Mouse (Mus musculus): ENCODE results near the gene Prokr2. TPM values are rescaled to one million over a fixed set of nuclear protein-coding genes. Genes with fewer than 3 reads are reported as not detected.

Gene Prokr2
- total and polyA plus RNA-seq, 2 experiments from 2014 or later: 0.30 to 0.76 TPM

DNA sequence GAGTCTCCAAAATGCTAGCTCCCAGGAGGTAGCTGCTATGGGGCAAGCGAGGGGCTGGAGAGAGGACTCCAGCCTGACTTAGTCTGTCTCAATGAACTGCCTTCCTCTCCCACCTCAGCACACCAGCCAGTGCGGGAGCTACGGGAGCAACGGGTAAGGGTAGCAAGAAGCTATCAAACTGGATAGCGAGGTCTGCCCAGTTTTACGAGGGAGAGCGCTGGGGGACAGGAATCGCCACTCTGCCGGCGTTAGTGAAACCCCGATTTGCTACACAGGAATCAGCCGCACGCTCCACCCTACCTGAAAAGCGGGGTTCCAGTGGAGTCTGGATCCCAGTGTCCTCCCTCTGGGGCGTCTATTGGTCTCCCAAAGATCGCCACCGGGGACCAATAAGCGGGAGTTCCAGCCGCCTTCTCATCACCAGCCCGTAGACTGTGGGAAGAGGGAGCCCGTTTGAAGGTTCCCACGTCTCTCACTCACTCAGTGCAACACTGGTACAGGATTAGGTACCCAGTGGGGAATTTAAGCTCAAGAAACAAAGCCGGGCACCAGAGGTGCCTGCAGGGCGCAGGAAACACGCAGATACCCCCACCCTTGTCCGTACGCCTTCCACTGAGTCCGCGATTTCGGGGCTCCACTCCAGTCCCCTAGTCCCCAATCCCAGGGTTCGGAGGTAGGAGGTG is 595 bp downstream of the Prokr2 start:
- DNase-seq (ENCODE audit: low spot score): peak; percentile 6
- no peaks in the 10 kb centered on the region for H3K9me3 ChIP-seq (replicated peaks; ENCODE audit: control insufficient read depth, low read length)
- peak overlapping the region; percentile 52 for H3K4me3 ChIP-seq (ENCODE audit: low read depth, low read length)
- H3K27ac ChIP-seq (ENCODE audit: low read depth): no peak overlapping the region
- H3K36me3 ChIP-seq (replicated peaks; ENCODE audit: control insufficient read depth, insufficient read depth, low read length): no peaks in the 10 kb centered on the region
- TF ChIP-seq EP300 (IDR thresholded peaks at IDR 0.05; ENCODE audit: low read depth) (no peak), CTCF (IDR thresholded peaks at IDR 0.05; ENCODE audit: low read depth) (no peak)
- 0 out of 2 replicates have a peak, but pooled peaks cover 8% of the 10 kb centered on the region for H3K4me1 ChIP-seq (ENCODE audit: control insufficient read depth, insufficient read depth)
- WGBS: under 1% methylated on average over 31 of the region's 31 CpGs
- H3K9ac ChIP-seq (replicated peaks; ENCODE audit: low read depth, low read length): peak overlapping the region; percentile 16; the same call in 1 of the 2 replicates
- ATAC-seq (ENCODE audit: insufficient read depth, low read depth): no peak
- H3K4me2 ChIP-seq (ENCODE audit: low read depth, low read length): peak overlapping the region; percentile 91
- peaks cover 15% of the 10 kb centered on the region for H3K27me3 ChIP-seq (ENCODE audit: control insufficient read depth, insufficient read depth, low read length)

DNA sequence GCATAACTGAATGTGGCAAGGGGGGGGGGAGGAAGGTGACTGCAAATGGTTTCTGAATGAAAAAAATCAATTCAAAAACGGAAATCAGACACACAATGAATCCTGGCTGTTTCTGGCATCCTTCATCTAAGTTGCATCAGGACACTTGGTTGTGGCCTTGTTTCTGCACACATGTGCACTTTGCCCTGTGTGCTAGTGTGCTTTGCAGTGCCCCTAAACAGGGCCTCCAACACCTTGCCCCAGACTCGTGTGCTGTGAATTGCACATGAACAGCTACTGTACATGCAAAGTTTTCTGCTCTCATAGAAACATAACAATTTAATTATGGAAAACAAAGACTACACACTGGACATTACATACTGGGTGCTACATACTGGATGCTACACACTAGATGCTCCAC is 2.9 kb downstream of the Prokr2 start:
- Histone ChIP-seq H3K36me3 (replicated peaks; ENCODE audit: control insufficient read depth, insufficient read depth, low read length) (no peaks in the 10 kb centered on the region), H3K9ac (replicated peaks; ENCODE audit: low read depth, low read length) (no peak overlapping the region), H3K4me3 (ENCODE audit: low read depth, low read length) (no peak overlapping the region), H3K27me3 (ENCODE audit: control insufficient read depth, insufficient read depth, low read length) (peaks cover 15% of the 10 kb centered on the region), H3K4me1 (ENCODE audit: control insufficient read depth, insufficient read depth) (0 out of 2 replicates have a peak, but pooled peaks cover 8% of the 10 kb centered on the region), H3K9me3 (replicated peaks; ENCODE audit: control insufficient read depth, low read length) (no peaks in the 10 kb centered on the region), H3K27ac (ENCODE audit: low read depth) (no peak overlapping the region), H3K4me2 (ENCODE audit: low read depth, low read length) (no peak overlapping the region)
- ATAC-seq (ENCODE audit: insufficient read depth, low read depth) (no peak), DNase-seq (ENCODE audit: low spot score) (no peak)
- no peak for TF ChIP-seq EP300 (IDR thresholded peaks at IDR 0.05; ENCODE audit: low read depth)
- TF ChIP-seq CTCF (IDR thresholded peaks at IDR 0.05; ENCODE audit: low read depth): no peak
- WGBS: 71% methylated on average over 2 of the region's 2 CpGs

DNA sequence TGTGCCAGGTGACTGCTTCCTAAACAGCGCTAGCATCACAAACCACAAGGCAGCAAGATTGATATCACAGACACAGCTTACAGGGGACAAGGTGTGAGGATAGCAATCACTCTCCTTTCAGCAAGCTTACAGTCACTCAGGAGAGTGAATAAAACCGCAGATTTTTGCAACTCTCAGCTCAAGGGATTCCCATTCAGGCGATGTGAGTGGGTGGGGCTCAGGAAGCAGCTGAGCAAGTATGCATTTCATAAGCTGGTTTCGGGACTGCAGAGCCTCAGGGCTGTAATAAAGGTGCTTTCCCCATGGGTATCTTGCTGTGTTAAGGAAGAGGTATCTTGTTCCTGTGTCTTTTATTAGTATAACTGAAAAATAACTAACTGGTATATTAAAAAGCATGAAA is 5.6 kb downstream of the Prokr2 start:
- peaks cover 12% of the 10 kb centered on the region for H3K27me3 ChIP-seq (ENCODE audit: control insufficient read depth, insufficient read depth, low read length)
- no peaks in the 10 kb centered on the region for H3K9me3 ChIP-seq (replicated peaks; ENCODE audit: control insufficient read depth, low read length)
- H3K36me3 ChIP-seq (replicated peaks; ENCODE audit: control insufficient read depth, insufficient read depth, low read length): no peaks in the 10 kb centered on the region
- H3K4me3 ChIP-seq (ENCODE audit: low read depth, low read length): no peak overlapping the region
- H3K4me1 ChIP-seq (ENCODE audit: control insufficient read depth, insufficient read depth): 0 out of 2 replicates have a peak, but pooled peaks cover 6% of the 10 kb centered on the region
- TF ChIP-seq CTCF (IDR thresholded peaks at IDR 0.05; ENCODE audit: low read depth) (no peak), EP300 (IDR thresholded peaks at IDR 0.05; ENCODE audit: low read depth) (no peak)
- H3K4me2 ChIP-seq (ENCODE audit: low read depth, low read length): no peak overlapping the region
- DNase-seq (ENCODE audit: low spot score) (no peak), ATAC-seq (ENCODE audit: insufficient read depth, low read depth) (no peak)
- H3K9ac ChIP-seq (replicated peaks; ENCODE audit: low read depth, low read length): no peak overlapping the region
- 51% methylated on average over 4 of the region's 4 CpGs for WGBS
- H3K27ac ChIP-seq (ENCODE audit: low read depth): no peak overlapping the region

DNA sequence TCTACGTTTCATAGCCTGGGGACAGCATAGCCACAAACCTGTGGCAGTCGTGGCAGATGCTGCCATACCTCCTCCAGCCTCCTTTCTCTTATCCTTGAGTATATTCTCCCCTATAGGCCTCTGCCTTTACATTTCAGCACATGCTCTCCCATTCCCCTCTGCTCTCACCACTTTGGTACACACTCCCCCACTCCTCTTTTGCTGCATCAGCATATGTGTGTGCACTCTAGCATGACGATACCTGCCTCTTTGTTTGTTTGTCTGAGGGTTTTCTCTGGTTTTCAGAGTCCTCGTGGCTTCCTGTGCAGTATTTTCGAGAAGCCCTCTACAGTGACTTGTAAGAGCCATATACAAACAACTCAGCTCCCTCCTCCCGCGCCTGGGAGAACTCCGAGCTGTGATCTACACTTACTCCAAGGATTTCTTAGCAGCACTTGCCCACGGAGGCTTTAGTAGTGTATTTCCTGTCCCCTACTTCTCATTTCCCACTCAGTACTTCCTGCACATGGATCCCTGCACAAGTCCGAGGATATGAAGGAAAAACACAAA is 6.6 kb downstream of the Prokr2 start:
- no peak overlapping the region for H3K4me3 ChIP-seq (ENCODE audit: low read depth, low read length)
- H3K36me3 ChIP-seq (replicated peaks; ENCODE audit: control insufficient read depth, insufficient read depth, low read length): no peaks in the 10 kb centered on the region
- H3K9me3 ChIP-seq (replicated peaks; ENCODE audit: control insufficient read depth, low read length): no peaks in the 10 kb centered on the region
- H3K27me3 ChIP-seq (ENCODE audit: control insufficient read depth, insufficient read depth, low read length): peaks cover 5% of the 10 kb centered on the region; the same call in 1 of the 2 replicates
- H3K27ac ChIP-seq (ENCODE audit: low read depth): no peak overlapping the region
- DNase-seq (ENCODE audit: low spot score) (no peak), ATAC-seq (ENCODE audit: insufficient read depth, low read depth) (no peak)
- no peak overlapping the region for H3K4me2 ChIP-seq (ENCODE audit: low read depth, low read length)
- WGBS: 63% methylated on average over 10 of the region's 10 CpGs
- H3K4me1 ChIP-seq (ENCODE audit: control insufficient read depth, insufficient read depth): no peaks in the 10 kb centered on the region
- no peak for TF ChIP-seq CTCF (IDR thresholded peaks at IDR 0.05; ENCODE audit: low read depth)
- no peak for TF ChIP-seq EP300 (IDR thresholded peaks at IDR 0.05; ENCODE audit: low read depth)
- H3K9ac ChIP-seq (replicated peaks; ENCODE audit: low read depth, low read length): no peak overlapping the region

DNA sequence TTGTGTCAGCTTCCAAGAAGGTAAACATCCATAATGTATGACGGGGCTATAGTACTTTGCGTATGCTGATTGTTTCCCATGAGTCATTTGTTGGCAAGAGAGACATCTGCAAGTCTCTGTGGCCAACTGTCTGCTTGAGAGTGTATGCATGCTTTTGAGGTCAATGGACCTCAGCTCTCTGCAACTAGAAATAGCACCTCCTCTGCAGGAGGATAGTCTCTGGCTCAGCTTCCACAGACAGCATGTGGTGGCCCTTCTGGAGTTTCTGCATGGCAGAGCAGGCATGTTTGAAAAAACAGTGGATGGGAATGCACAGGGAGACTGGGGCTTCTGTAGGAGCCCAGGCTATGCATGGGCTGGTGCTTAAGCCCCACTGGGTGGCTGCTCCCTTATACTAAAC is 7.8 kb downstream of the Prokr2 start:
- ATAC-seq (ENCODE audit: insufficient read depth, low read depth): no peak
- Histone ChIP-seq H3K27me3 (ENCODE audit: control insufficient read depth, insufficient read depth, low read length) (no peaks in the 10 kb centered on the region), H3K27ac (ENCODE audit: low read depth) (no peak overlapping the region), H3K4me3 (ENCODE audit: low read depth, low read length) (no peak overlapping the region), H3K9me3 (replicated peaks; ENCODE audit: control insufficient read depth, low read length) (no peaks in the 10 kb centered on the region), H3K9ac (replicated peaks; ENCODE audit: low read depth, low read length) (no peak overlapping the region), H3K4me2 (ENCODE audit: low read depth, low read length) (no peak overlapping the region), H3K4me1 (ENCODE audit: control insufficient read depth, insufficient read depth) (no peaks in the 10 kb centered on the region), H3K36me3 (replicated peaks; ENCODE audit: control insufficient read depth, insufficient read depth, low read length) (no peaks in the 10 kb centered on the region)
- TF ChIP-seq EP300 (IDR thresholded peaks at IDR 0.05; ENCODE audit: low read depth) (no peak), CTCF (IDR thresholded peaks at IDR 0.05; ENCODE audit: low read depth) (no peak)
- 62% methylated on average over 2 of the region's 2 CpGs for WGBS
- no peak for DNase-seq (ENCODE audit: low spot score)

Measured in heart, postnatal 0 days (tissue).